Mouse (Mus musculus): ENCODE results near the gene Olfr571.

- TF ChIP-seq CTCF (IDR thresholded peaks at IDR 0.05; ENCODE audit: extremely low read depth, insufficient read depth, low read length), result no peak
- no peak for TF ChIP-seq POLR2A (IDR thresholded peaks at IDR 0.05; ENCODE audit: extremely low read depth, insufficient read depth, low read length)
These were observed 25.1 kb upstream of the Olfr571 start, which contains the start of gene Olfr573-ps1 for GRCm38 (mm10) chr7:102942475-102942874.
